Mouse (Mus musculus): ENCODE results near the gene Gng3. TPM values are rescaled to one million over a fixed set of nuclear protein-coding genes. Genes with fewer than 3 reads are reported as not detected.
A peak's percentile ranks its signal among the peaks of the same experiment; 100 is the strongest.
"Not testable (repeated sequence)": the region's sequence is repeated elsewhere in the genome, so short reads cannot be mapped to it uniquely, and the experiment has no call there.

Gene Gng3
- total RNA-seq (2021) (1 to 10 TPM; 5.7 to 7.0 TPM), polyA plus RNA-seq (2012; rRNA removed) (6.8 and 7.3 TPM in 2 replicates)
- long read RNA-seq, transcript Gng3-201 (3 exons, 1,643 nt), result major isoform, 8 of 11 reads
- long read RNA-seq, partial matches to known transcripts, result 0 of 11 reads
- long read RNA-seq, other reads (novel, unspliced or antisense), result 3 of 11 reads

DNA sequence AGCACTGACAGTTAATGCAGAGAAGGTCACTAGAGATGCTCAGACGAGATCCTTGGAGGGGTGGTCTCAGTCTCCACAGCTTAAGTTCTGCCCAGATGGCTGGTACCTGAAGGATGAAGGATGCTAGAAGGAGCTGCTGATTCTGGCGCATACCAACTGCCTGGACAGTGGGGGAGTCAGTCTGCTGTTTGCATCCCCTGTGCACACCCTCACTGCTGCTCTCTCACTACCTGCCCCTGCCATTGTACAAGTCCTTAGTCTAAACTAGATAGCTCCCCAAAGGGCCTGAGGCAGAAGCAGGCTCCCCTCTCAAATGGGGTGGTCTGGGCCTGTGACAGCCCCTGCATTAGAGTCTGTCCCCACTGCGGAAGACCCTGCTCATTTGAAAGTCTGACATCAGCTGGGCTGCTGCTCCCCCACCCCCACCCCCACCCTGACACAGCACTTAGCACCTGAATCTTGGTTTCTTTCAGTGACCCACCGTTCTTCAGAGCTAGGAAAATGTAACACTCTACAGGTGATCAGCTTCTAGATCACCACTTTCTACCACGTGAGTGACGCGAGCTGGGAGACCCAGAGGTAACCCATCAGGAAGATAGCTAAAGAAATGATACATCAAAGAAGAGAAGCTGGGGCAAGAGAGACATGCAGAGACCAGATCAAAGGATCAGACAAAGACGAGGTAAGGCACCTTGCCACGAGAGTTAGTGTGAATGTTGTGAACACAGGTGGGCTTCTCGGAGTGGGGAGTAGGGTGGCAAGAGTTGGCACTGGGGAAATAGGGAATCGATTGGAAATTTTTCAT is at the start of gene Gng3:
TSS of gene Gng3 (minus strand) at position 92 of the 805 bp plus-strand sequence.
- no peak for DNase-seq

DNA sequence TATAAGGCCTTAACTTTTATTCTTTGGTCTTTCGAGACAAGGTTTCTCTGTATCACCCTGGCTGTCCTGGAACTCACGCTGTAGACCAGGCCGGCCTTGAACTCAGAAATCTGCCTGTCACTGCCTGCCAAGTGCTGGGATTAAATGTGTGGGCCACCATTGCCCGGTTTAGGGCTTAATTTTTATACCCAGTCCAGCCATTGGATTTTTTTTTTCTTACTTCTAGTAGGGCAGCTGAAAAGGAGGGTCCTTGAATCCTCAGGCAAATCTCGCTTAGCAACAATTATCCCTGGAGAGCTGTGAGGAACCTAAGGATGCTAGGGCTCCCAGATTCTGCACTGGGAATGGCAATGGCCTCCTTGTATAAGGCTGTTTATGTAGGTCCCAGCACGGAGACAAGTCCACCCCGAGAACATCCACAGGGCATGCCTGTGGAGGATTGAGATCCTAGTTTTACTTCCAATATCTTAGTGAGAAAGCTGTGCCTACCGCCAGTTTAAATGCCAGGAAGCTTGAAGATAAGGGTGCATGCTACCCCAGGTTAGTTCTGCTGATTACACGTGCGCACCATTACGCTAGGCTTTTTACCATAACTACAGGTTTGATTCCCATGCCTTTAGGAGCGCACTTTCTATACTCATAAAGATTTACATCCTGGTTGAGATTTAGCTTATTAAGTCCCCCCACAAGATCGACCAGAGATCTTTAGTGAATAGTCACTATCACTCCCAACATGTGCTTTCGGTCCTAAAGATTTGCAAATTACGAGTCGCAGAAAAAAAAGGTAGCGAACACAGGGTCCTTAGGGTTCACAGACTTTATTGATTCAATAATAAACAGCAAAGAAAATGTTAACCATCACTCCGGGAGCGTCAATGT is 48.8 kb upstream of the Gng3 start:
- no peak for DNase-seq

DNA sequence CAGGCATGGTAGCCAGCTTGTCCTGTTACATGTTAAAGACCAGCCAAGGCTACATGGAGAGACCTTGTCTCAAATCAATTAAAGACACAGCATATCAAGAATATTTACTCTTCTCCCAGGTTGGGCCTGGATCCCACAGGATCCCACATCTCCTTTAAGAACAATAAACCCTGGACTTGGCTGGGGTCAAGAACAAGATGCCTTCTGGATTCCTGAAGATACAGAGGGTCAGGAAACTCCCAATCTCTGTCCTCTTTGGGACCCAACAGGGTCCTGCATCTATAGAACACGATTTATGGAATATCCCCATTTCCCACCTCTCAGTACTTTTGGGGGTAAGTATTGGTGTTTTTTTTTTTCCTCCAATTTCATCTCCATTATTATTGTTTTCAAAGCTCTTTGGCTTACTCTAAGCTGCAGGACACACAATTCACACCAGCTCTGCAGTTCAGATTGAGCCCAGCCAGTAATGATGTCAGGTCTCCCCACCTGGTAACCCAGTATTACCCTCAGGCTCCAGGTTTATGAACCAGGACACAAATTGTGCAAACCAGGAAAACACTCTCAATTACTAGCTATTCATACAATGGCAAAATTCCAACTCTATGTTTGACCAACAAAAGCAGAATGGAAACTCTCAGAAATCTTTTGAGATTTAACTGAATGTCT is 48.1 kb upstream of the Gng3 start:
- no peak for DNase-seq

DNA sequence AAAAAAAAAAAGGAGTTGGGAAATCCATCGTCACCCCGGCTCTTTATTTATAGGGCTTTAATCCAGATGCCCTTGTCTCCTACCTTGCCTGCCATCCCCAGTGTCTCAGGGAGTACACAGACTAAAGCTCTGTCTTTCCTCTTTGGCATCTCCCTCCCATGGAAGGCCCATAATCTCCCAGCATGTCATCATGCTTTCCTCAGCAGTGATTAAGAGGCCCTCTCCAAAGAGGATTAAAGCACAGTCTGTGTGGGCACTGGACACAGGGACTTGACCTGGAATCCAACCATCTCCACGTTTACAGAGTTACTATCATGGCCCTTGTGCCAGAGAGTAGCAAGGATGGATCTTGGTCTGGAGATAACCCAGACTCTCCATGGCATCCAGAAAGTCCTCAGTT is 44.6 kb upstream of the Gng3 start, which contains the start of the genes Lbhd1 and Gm49403:
TSS of gene Lbhd1 (plus strand) at position 117 of the 400 bp plus-strand sequence.
TSS of gene Gm49403 (plus strand) at position 315 of the 400 bp plus-strand sequence.
- DNase-seq, result no peak

DNA sequence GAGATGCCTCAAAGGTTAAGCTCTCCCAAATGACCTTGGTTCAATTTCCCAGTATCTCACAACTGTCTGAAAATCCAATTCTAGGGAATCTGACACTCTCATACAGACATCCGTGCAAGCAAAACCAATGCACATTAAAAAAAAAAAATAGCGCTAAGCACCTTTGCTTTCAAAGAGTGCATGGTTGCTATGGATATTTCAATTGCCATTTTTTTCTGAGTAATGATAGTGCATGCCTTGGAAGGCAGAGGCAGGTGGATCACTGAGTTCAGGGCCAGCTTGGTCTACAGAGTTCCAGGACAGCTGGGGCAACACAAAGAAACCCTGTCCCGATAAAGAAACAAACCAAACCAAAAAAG is 42.0 kb upstream of the Gng3 start:
- DNase-seq, result no peak

DNA sequence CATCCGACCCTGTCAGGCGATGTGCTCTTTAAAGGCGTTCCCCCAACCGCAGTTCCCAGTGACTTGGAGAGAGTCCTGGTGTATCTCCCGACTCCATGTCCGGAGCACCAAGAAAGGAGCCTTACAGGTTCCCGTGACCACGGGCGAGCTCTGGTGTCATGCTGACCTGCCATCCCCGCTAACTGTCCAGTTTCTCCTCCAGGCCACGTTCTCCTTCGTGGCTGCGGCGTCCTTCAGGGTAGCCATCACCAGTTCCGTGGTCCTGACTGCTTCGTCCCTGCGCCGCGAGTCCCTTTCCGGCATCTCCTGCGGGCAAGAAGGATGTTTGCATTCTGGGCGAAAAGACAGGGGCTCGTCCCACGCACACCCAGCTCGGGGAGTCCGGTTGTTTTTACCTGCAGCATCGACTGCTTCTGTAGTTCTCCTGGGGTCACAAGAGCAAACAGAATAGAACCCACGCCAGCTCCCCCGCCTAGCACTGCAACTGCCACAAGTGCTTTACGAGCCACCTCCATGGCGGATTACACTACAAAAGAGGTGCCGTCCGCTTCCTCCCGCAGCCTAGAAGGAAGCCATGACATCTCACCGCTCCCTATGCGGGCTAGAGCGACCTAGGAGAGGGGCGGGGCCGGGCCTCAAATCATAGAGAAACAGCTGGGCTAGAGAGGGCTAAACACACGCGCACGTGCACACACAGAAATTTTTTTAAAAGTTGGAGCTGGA is 41.5 kb upstream of the Gng3 start, which contains the start of gene Uqcc3:
TSS of gene Uqcc3 (minus strand) at position 613 of the 723 bp plus-strand sequence.
- DNase-seq, result peak; percentile 94

DNA sequence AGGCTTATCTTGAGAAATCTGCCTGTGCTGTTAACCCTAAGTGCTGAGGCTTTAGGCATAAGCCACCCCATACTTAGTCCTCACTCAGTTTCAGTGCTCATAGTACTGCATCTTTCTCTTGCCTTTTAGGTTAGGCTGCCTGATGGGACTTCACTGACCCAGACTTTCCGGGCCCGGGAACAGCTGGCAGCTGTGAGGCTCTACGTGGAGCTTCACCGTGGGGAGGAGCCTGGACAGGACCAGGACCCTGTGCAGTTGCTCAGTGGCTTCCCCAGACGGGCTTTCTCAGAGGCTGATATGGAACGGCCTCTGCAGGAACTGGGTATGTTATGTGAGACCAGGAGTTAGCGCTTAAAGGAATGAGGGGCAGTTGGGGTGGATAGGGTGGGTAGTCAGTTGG is 36.0 kb upstream of the Gng3 start:
- DNase-seq, result no peak

DNA sequence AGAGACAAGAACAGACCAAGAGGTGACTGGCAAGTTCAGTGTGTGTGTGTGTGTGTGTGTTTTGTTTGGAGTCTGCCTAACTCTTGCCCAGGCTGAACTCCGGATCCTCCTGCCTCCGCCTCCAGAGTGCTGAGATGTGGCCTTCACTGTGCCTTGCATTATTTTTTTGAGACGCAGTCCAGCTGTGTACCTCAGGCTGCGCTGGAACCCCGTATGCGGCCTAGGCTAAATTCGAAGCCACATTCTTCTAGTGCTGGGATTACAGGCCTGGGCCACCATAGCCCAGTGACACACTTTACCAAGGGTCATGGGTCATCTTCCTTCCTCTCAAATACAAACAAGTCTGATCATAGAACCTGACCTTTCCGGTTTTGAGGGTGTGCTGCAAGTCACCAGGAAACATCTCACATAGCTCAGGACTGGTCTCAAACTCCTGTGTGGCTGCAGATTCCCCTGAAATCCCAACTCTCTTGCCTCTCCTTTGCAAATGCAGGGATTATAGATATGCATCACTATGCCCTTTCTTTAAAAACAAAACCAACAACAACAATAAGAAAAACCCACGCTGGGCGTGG is 33.4 kb upstream of the Gng3 start:
- peak; percentile 36 for DNase-seq

DNA sequence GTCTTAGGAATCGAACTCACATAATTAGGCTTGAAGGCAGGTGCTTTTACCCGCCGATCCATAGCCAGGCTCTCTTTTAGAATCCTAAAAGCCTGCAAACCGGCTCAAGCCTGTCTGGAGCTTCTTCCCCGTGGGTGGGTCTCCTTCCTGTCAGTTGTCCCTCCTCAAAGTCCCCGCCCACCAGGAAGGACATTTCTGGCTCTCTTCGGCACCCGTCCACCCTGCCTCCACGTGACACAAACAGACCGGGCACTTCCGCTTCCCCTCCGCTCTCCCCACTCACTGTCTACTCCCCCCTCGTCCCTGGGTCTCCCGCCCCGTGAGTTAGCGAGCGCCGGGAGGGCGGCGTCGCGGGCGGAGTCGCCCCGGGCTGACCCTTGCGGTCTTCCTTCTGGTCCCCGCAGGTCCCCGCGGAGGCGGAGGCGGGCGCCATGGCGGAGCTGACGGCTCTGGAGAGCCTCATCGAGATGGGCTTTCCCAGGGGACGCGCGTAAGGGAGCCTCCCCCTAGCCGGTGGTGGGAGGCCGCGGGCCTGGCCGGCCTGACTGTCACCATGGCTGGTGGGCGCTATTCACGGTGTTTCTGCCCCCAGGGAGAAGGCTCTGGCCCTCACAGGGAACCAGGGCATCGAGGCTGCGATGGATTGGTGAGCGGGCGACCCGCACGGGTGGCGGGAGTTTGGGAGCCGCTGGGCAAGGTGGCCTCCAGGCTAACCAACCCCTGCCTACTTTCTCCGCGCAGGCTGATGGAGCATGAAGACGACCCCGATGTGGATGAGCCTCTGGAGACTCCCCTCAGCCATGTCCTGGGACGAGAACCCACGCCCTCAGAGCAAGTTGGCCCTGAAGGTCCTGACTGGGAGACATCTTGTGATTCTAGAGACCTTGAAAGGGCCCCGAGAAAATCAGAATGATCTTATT is 32.5 kb upstream of the Gng3 start, which contains the start of gene Ubxn1:
TSS of gene Ubxn1 (plus strand) at position 230 of the 920 bp plus-strand sequence.
- peak; percentile 99 for DNase-seq

DNA sequence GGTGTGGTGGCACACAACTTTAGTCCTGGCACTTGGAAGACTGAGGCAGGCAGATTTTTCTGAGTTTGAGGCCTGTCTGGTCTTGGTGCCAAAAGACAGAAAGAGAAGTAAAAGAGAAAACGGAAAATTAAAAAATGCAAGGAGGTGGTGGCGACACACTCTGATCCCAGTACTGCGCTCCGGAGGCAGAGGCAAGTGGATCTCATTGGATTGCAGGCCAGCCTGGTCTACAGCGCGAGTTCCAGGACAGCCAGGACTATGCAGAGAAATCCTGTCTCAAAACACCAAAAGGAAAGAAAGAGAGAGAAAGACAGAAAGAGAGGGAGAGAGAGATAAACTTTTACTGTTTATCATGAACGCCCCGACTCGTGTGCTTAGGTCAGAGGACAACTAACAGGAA is 31.8 kb upstream of the Gng3 start:
- no peak for DNase-seq

DNA sequence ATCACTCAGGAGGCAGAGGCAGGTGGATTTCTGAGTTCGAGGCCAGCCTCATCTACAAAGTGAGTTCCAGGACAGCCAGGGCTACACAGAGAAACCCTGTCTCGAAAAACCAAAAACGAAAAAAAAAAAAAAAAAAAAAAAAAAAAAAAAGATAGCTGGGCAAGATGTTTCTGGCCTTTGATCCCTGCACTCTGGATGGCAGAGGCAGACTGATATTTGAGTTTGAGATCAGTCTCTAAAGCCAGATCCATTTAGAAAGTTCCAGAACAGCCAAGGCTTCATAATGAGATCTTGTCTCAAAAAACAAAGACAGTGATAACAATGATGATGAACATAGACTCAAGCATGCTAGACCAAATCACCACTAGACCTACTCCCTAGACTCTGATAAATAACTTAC is 31.4 kb upstream of the Gng3 start:
- not testable (repeated sequence) for DNase-seq

DNA sequence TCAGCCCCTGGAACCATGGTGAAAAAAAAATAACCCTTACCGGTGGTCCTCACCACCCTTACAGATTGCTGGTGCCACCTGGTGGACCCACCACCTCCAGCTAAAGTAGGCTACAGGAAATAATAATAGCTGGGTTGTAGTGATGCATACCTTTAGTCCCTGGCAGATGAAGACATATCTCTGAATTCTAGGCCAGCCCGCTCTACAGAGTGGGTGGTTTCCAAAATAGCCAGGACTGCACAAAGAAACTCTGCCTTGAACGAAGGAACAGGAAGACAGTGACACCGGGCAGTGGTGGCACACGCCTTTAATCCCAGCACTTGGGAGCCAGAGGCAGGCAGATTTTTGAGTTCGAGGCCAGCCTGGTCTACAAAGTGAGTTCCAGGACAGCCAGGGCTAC is 25.3 kb upstream of the Gng3 start:
- DNase-seq, result no peak

DNA sequence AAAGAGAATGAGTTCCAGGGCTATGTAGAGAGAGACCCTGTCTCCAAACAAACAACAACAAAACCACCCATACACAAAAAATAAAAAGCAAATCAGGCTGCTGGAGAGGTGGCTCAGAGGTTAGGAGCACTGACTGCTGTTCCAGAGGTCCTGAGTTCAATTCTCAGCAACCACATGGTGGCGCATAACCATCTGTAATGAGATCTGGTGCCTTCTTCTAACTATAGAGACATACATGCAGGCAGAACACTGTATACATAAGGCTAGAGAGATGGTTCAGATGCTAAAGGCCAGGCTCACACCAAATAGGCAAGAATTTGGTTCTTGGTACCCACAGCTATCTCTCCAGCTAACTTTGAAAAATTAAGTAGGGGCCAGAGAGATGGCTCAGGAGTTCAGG is 20.0 kb upstream of the Gng3 start:
- DNase-seq, result no peak

DNA sequence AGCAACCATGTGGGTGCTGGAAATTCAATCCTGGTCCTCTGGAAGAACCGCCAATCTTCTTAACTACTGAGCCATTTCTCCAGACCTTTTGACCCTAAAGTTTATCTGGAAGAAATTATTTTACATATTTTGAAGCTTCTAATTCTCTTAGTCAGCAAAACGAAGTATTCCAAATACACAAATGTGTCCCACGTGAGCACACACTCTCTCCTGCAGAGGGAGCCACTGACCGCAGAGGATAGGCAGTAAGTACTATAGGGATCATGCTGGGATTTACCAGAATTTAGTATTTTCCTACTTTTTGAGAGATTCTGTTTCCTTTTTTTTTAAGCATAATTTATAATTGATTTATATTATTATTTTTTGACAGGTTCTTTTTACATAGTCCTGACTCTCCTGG is 18.7 kb upstream of the Gng3 start:
- DNase-seq, result peak; percentile 60

DNA sequence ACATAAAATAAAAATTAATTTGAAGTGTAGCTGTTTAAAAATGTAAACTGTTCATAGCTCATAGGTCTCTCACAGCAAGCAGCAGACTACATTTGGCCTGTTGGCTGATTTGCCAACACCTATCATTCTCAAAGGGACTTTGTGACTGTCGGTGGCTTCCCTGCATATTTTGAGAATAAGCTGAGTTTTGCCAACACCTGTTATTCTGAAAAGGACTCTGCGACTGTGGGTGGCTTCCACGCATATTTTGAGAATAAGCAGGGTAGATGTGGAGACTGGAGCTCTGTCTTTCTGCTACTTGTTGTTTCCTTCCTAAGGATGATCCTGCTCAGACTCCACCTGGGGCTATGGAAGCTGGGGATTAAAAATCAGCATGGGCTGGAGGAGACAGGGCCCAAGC is 14.1 kb upstream of the Gng3 start:
- no peak for DNase-seq

DNA sequence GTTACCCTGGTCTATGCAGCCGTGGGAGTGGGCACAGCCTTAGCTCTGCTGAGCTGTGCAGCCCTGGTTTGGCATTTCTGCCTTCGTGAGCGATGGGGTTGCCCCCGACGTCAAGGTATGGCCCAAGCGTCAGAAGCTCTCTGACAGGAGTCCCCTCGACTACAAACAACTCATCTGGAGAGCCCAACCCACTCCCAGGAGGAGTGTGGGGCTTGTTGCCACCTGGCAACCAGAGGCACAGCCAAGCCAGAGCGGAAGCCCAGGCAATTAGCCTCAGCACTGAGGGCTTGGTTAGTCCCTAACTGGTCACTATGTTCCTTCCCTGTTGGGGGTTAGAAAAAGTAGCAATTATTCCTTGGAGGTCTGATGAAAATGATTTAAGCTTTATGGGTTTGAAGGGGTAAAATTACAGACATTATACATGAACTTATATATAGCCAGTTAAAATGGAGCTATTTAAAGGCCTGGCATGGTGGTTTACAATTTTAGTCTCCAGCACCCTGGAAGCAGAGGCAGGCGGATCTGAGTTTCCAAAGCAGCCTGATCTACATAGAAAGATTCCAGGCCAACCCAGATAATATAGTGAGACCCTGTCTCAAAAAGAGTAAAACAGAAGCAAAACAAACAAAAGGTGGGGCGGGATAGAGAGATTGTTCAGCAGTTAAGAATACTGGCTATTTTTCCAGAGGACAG is 13.4 kb upstream of the Gng3 start:
- DNase-seq, result no peak

DNA sequence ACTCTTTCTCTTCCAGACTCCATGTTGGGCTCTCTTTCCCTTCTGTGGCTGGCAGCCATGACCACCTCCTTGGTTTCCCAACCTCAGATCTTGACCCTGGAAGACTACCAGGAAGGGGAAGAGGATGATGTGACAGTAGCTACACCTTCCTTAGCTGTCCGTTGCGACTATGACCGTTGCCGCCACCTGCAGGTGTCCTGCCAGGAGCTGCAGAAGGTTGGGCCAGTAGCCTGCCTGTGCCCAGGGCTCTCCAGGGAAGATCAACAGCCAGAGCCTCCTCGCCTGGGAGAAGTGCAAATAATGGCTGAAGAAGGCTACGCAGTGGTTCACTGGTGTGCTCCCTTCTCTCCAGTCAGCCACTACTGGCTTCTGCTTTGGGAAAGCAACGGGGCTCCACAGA is 12.6 kb upstream of the Gng3 start:
- DNase-seq, result no peak

DNA sequence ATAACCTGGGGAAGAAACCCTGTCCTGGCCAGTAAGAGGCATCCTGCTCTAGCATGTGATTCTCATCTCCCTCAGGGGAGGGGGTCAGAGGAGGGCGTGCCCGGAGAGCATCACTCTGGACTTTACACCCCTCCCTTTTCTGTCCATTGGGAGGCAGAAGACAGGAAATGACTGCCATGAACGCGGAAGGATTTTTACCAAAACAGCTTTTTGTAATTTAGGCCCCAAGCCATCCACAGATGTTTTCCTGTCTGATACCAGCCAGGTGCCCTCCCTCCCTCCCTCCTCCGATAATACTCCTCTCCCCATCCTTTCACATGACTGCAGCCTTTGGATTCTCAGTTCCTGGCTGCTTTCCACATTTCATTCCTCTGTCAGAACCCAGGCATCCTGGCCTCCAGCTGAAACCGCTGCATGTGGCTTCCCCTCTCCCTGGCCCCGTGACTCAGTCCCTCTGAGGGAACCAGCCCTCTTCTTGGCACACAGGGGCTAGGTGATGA is 11.5 kb upstream of the Gng3 start, which contains the start of gene Lrrn4cl:
TSS of gene Lrrn4cl (plus strand) at position 367 of the 500 bp plus-strand sequence.
- DNase-seq, result peak; percentile 63

DNA sequence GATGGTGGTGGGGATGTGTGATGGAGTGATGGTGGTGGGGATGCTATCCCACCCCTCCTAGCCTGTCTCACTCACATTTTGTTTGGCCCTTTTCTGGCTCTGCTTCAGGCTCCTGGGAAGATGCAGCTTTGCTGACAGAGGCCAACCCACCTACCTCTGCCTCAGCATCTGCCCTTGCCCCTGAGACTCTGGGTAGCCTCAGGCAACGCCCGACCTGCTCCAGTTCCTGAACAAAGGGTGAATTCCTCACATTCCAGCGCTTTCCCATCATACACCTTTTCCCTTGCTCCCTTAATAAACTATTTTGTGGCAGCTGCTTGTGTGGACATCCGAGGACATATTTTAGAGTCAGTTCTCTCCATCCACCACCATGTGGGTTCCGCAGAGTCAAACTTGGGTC is 9.4 kb upstream of the Gng3 start:
- no peak for DNase-seq

All from adrenal gland, adult 2 months (tissue).